Mouse (Mus musculus) lung, postnatal 0 days (tissue): ENCODE data around the gene Muc3a. TPM values are rescaled to one million over a fixed set of nuclear protein-coding genes. Genes with fewer than 3 reads are reported as not detected.

Experiments used
- ATAC-seq: fragments of 200-750 bp; cut with Nextera tagmentation; 2 replicates; pipeline ENCODE4 v1.8.0; 2017; ENCODE audit warnings: moderate library complexity
- DNase-seq: peaks from one replicate; pipeline ENCODE4 v3.0.0-alpha.2; 2016; ENCODE audit warnings: low spot score
- H3K27ac ChIP-seq: fragments of 300-500 bp; sonication (generic); 2 replicates; pipeline ENCODE4 v1.5.1; 2014; ENCODE audit warnings: antibody characterized with exemption, mild to moderate bottlenecking, low read length, mixed read lengths
- H3K27me3 ChIP-seq: fragments of 300-500 bp; sonication (generic); replicated peaks from 2 replicates; pipeline ENCODE4 v1.6.1; 2014; ENCODE audit warnings: low read length, mixed read lengths; ENCODE audit not compliant: insufficient read depth
- H3K36me3 ChIP-seq: fragments of 300-500 bp; sonication (generic); 2 replicates; pipeline ENCODE4 v1.6.1; 2014; ENCODE audit warnings: low read length, mixed read lengths; ENCODE audit not compliant: insufficient read depth
- H3K4me1 ChIP-seq: fragments of 300-500 bp; sonication (generic); 2 replicates; pipeline ENCODE4 v1.6.1; 2014; ENCODE audit warnings: antibody characterized with exemption, low read depth, low read length, mixed read lengths; ENCODE audit not compliant: insufficient read depth
- H3K4me2 ChIP-seq: fragments of 300-500 bp; sonication (generic); replicated peaks from 2 replicates; pipeline ENCODE4 v1.6.1; 2014; ENCODE audit warnings: low read depth, mild to moderate bottlenecking, low read length, moderate library complexity, mixed read lengths
- H3K4me3 ChIP-seq: fragments of 300-500 bp; sonication (generic); 2 replicates; pipeline ENCODE4 v1.5.1; 2014; ENCODE audit warnings: low read depth, low read length
- H3K9ac ChIP-seq: fragments of 300-500 bp; sonication (generic); replicated peaks from 2 replicates; pipeline ENCODE4 v1.6.1; 2014; ENCODE audit warnings: low read depth, mild to moderate bottlenecking
- H3K9me3 ChIP-seq: fragments of 300-500 bp; sonication (generic); 2 replicates; pipeline ENCODE4 v1.6.1; 2016; ENCODE audit warnings: low read length, mixed read lengths
- CTCF ChIP-seq: IDR thresholded peaks from 2 replicates; pipeline ENCODE4 v1.5.1; 2016; ENCODE audit warnings: antibody characterized with exemption, mild to moderate bottlenecking
- EP300 ChIP-seq: IDR thresholded peaks from 2 replicates; pipeline ENCODE4 v1.6.1; 2016; ENCODE audit warnings: antibody characterized with exemption, mild to moderate bottlenecking, control low read depth
- WGBS: fragments of 180-500 bp; shearing (Covaris S2); extraction: QIAGEN DNeasy Blood & Tissue Kit; methylation state at CpG from one replicate; pipeline ENCODE4 v1.1.7; 2014; 5-methylcytosine and 5-hydroxymethylcytosine counted together
- polyA plus RNA-seq: library from polyadenylated mRNA; unstranded; fragments of >200 nt; fragmentation: Nextera tagmentation; extraction: Ambion mirVana; gene quantifications from 2 replicates; pipeline ENCODE4 v1.2.1, GENCODE M21; 2015

Muc3a gene
- polyA plus RNA-seq, 1 experiment from 2014 or later, result not detected

DNA sequence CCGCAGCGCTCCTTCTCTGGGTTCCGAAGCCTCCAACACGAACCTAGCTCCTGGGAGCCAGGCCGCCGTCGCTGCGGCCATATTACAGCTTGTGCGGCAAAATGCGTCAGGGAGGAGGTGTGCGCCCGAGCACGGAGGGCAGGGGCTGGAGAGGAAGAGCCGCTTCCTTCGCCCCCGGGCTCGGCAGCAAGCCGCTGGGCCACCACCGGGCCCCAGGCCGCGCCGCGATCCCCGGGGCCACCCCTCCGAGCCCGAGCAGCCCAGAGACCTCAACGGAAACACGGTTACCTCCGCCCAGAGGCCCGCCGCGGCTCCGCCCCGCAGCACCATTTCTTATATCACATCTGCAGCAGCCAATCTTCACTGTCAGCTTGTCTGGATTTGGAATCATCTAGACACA is 22.9 kb downstream of the Muc3a start:
- ATAC-seq, result no peak
- 2% methylated on average over 34 of the region's 34 CpGs for WGBS
- Histone ChIP-seq H3K4me3 (peak overlapping the region; percentile 33), H3K9ac (no peak overlapping the region; the same call in 1 of the 2 replicates), H3K36me3 (no peaks in the 10 kb centered on the region), H3K9me3 (no peaks in the 10 kb centered on the region), H3K27ac (no peak overlapping the region), H3K4me2 (peak overlapping the region; percentile 64), H3K4me1 (no peaks in the 10 kb centered on the region), H3K27me3 (no peaks in the 10 kb centered on the region)
- TF ChIP-seq CTCF, result no peak
- TF ChIP-seq EP300, result no peak
- no peak for DNase-seq

DNA sequence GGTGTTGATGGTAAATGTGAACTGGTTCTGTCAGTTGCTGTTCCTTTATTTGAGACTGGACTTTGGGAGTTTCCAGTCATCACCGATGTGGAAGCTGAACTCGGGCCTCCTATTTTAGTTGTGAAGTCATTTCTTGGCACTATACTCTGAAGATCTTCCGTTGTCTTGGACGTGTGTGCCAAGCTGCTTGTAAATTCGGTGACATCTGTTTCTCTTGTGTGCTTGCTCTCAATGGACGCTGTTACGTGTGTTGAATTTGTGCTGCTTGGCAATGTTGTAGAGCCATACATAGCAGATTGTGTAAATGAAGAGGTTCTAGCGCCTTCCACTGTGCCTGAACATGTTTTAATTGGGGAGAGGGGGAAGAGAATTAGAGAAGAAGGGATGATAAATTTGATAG is 26.8 kb downstream of the Muc3a start:
- WGBS, result 72% methylated on average over 8 of the region's 8 CpGs
- H3K4me2 ChIP-seq, result no peak overlapping the region
- DNase-seq, result peak; percentile 9
- no peaks in the 10 kb centered on the region for H3K27me3 ChIP-seq
- TF ChIP-seq CTCF, result no peak
- no peak for TF ChIP-seq EP300
- no peaks in the 10 kb centered on the region for H3K9me3 ChIP-seq
- H3K4me1 ChIP-seq, result no peaks in the 10 kb centered on the region
- no peak overlapping the region for H3K9ac ChIP-seq
- H3K27ac ChIP-seq, result no peak overlapping the region
- H3K36me3 ChIP-seq, result no peaks in the 10 kb centered on the region
- H3K4me3 ChIP-seq, result no peak overlapping the region
- no peak for ATAC-seq

DNA sequence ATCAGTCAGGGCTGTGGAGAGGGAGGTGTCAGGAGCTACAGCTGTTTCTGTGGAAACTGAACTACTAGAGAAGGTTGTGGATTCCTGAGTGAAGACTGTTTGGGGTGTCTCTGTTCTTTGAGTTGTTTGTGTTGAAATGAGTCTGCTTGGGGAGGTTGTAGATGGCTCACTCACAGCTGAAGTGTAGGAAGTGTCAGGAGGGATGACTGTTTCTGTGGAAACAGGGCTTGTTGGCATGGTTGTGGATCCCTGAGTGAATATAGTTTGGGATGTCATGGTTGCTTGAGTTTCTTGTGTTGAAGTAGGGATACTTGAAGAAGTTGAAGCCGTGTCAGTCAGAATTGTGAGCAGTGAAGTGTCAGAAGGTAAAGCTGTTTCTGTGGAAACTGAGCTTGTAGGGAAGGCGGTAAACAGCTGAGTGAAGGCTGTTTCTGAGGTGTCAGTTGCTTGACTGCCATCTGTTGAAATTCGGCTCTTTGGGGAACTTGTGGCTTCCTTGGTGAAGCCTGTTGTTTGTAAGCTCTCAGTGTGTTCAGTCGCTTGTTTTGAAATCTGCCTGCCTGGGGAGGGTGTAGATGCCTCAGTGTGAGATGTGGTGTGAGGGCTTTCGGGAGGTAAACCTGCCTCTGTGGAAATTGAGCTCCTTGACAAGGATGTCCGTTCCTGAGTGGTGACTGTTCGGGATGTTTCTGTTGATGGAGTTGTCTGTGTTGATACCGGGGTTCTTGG is 32.4 kb downstream of the Muc3a start:
- WGBS, result 63% methylated on average over 8 of the region's 8 CpGs

DNA sequence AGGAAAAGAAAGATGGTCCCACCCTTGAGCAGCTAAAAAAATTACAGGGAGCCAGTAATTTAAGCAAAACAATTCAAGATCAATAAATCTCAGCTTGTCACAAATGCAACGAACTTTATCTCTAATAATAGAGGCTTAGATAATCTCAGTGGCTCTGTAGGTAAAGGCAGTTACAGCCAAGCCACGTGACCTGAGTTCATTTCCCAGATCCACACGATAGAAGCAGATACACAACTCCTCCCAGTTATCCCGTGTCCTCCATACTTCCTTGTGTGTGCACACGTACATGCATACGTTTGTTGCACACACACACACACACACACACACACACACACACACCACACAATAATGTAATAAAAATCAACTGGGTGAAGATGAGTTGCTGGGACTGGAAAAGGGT is 38.2 kb downstream of the Muc3a start:
- no peak overlapping the region for H3K9ac ChIP-seq
- DNase-seq (no peak), ATAC-seq (no peak)
- no peaks in the 10 kb centered on the region for H3K9me3 ChIP-seq
- TF ChIP-seq CTCF (no peak), EP300 (no peak)
- WGBS, result 62% methylated on average over 6 of the region's 6 CpGs
- H3K4me3 ChIP-seq, result no peak overlapping the region
- H3K36me3 ChIP-seq, result no peaks in the 10 kb centered on the region
- no peaks in the 10 kb centered on the region for H3K4me1 ChIP-seq
- no peak overlapping the region for H3K4me2 ChIP-seq
- no peak overlapping the region for H3K27ac ChIP-seq
- H3K27me3 ChIP-seq, result no peaks in the 10 kb centered on the region

More for the DNA sequence above, 32.4 kb downstream of the Muc3a start:
- Histone ChIP-seq H3K27ac (no peak overlapping the region), H3K4me2 (no peak overlapping the region), H3K4me1 (no peaks in the 10 kb centered on the region), H3K27me3 (no peaks in the 10 kb centered on the region), H3K36me3 (no peaks in the 10 kb centered on the region), H3K9ac (no peak overlapping the region), H3K9me3 (no peaks in the 10 kb centered on the region), H3K4me3 (no peak overlapping the region)
- ATAC-seq, result peak; percentile 23; the same call in 1 of the 2 replicates
- DNase-seq, result peak; percentile 35
- TF ChIP-seq EP300 (no peak), CTCF (no peak)

DNA sequence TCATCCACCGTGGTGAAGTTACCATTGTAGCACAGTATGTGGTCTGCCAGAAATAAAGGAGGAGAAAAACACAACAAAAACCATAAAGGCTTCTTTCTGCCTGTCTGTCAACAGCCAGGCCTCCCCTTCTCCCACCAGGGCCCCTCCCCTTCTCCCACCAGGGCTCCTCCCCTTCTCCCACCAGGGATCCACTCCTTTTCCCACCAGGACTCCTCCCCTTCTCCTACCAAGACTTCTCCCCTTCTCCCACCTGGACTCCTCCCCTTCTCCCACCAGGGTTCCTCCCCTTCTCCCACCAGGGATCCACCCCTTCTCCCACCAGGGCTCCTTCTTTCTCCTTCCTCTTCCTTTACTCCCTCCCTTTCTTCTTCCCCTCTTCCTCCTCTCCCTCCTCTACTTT is 39.6 kb downstream of the Muc3a start:
- no peaks in the 10 kb centered on the region for H3K4me1 ChIP-seq
- H3K9me3 ChIP-seq, result no peaks in the 10 kb centered on the region
- WGBS, result 0% methylated on average over 1 of the region's 1 CpGs
- H3K9ac ChIP-seq, result no peak overlapping the region
- no peaks in the 10 kb centered on the region for H3K36me3 ChIP-seq
- no peak overlapping the region for H3K27ac ChIP-seq
- ATAC-seq, result no peak
- TF ChIP-seq CTCF (no peak), EP300 (no peak)
- DNase-seq, result no peak
- H3K4me3 ChIP-seq, result no peak overlapping the region
- no peak overlapping the region for H3K4me2 ChIP-seq
- H3K27me3 ChIP-seq, result no peaks in the 10 kb centered on the region

DNA sequence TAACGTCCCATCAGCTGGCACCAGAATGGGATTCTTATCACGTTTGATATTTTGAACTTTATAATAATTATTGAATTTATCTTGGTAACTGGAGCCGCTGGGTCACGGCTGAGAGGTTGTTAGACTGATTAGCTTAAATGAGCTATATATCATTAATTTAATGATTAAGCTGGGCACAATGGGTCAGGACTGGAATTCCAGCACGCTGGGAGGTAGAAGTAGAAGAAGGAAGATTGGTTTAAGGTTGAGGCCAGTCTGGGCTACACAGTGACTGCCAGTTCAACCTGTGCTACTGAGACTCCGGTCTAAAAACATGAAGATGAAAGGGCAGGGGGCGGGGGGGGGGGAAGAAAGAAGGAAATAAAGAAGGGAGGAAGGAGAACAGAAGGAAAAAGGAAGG is 40.7 kb downstream of the Muc3a start:
- H3K27me3 ChIP-seq, result no peaks in the 10 kb centered on the region
- H3K4me3 ChIP-seq, result no peak overlapping the region
- no peaks in the 10 kb centered on the region for H3K36me3 ChIP-seq
- ATAC-seq (no peak), DNase-seq (no peak)
- H3K4me2 ChIP-seq, result no peak overlapping the region
- H3K4me1 ChIP-seq, result no peaks in the 10 kb centered on the region
- H3K27ac ChIP-seq, result no peak overlapping the region
- 46% methylated on average over 7 of the region's 7 CpGs for WGBS
- H3K9me3 ChIP-seq, result no peaks in the 10 kb centered on the region
- TF ChIP-seq EP300 (no peak), CTCF (no peak)
- H3K9ac ChIP-seq, result no peak overlapping the region
